Mouse (Mus musculus) ovary, postnatal 10 days (tissue): Measurements from ENCODE around the gene Rhbg.

ENCODE experiments used
- DNase-seq: peaks from one replicate; pipeline ENCODE4 v3.0.0; 2022; ENCODE audit warnings: low spot score

The Rhbg gene

DNA sequence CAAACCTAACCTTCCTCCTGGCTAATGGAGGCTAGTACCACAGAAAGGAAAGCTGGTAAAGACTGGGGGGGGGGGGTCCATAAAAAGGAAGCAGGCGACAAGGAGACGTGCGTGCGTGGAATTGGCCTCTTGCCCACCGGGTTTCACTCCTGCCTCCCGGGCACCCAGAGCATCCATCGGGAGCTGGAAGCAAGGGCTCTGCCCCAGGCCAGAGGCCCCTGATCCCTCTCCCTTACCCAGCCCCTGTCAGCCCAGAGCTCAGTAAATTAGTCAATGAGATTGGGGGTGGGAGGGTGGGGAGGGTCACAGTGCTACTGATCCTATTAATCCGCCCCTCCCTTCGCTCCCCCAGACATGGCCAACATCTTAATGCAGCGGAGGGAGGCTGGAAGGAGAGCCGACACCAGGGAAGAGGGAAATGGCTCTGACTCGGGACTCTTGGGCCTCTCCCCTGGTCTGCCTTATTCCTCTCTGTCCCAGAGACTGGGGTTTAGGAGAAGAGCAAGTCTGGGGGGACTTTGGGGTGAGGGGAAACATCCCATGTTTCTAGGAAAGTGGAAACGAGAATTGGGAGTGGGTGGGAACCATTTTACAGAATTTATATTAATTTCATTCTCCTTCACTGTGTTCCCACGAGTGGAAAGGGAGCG, 46.9 kb downstream of the Rhbg start:
- DNase-seq: no peak

GRCm38 (mm10) chr3:88206901-88207371, 47.6 kb downstream of the Rhbg start:
- DNase-seq: no peak

- no peak for DNase-seq
Measured at GRCm38 (mm10) chr3:88206500-88206899, 48.0 kb downstream of the Rhbg start.

DNA sequence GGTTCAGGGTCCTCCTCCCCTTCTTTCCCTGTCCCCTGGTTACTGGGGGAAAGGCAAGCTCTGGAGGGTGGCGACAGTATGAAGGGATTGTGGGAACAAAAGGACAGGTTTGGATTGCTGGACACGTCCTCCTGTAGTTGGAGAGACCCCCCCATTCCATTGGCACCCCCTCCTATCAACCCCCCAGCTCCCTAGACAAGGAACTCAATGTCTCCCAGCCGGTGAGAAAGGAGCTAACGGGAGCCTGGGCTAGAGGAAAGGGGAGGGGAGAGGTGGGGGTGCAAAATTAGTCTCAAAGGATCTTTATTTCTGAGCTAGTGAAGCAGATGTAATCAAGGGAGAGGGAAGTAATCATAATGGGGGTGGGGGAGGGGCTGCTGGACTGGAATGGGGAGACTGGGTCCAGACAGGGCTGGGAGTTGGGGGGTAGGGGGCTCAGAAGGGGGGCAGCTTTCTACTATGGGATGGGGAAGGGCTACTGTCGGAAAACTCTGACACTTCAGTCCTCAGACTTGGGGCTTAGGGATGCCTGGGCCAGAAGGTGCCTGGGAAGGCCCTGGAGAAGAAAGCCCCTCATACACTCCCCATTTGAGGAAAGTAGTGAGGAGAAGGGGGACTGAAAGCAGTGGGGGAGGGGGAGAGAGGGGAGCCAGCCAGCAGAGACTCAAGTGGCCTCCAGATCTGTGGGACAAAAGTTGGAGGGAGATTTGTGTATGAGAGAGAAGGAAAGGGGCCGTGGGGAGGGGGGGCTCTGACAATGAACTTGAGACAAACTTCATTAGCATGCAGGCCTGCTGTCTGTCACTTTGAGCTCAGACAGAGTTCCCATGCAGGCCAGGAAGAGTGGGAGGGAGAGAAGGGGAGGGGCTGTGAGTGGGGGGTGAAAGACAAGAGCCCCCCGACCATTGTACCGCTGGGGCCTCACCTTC, 48.7 kb downstream of the Rhbg start:
- no peak for DNase-seq

GRCm38 (mm10) chr3:88205176-88205562, 49.3 kb downstream of the Rhbg start:
- no peak for DNase-seq

GRCm38 (mm10) chr3:88204751-88205150, 49.8 kb downstream of the Rhbg start:
- no peak for DNase-seq

DNA sequence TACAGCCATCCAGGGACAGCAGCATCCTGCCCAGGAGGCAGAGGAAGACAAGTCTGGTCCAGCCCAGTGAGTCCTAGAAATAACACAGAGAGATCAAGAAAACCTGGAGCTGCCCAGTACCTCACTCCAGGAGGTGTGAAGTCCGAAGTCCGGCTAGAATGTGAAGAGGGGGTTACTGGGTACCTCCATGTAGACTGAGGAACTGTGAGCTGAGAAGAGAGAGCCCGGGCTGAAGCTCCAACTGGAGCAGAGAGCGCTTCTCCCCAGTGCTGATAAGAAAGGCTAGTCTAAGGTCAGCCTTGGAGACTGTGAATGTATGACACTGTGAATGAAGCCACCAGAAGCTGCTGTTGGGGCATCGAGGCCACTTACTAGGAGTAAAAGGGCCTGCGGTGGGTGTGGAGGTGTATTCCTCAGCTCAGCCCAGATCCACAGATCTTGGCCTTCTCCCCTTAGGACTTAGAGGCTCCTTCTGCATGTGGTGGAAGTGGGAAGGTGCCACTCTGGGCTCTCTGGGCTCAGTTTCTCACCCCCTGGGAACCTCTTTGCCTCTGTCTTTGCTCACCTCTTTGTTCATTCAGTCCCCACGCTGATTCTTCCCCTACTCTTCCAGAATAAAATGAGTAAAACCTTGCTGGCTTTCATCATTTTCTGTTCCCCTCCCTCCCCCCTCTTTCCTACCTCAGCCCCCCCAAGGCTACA, 50.4 kb downstream of the Rhbg start:
- no peak for DNase-seq

GRCm38 (mm10) chr3:88203456-88203855, 51.1 kb downstream of the Rhbg start:
- DNase-seq: no peak

DNA sequence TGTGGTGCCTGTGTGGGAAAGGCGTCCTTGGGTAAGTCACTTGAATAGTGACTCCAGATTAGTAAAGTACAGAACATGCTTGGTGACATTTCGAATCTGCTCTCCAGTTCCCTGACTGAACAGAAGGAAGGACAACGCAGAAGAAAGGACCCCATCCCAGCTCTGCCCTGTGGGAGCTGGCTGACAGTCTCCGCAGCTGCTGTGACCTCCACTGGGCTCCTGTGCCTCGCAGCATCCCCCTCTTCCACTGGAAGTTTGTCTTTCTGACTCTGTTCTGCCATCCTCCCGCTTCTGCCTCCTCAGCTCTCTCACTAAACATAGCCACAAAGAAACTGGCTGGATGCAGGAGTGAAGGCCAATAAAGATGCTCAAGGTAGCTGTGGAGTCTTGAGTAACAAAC, 51.5 kb downstream of the Rhbg start:
- DNase-seq: no peak

DNA sequence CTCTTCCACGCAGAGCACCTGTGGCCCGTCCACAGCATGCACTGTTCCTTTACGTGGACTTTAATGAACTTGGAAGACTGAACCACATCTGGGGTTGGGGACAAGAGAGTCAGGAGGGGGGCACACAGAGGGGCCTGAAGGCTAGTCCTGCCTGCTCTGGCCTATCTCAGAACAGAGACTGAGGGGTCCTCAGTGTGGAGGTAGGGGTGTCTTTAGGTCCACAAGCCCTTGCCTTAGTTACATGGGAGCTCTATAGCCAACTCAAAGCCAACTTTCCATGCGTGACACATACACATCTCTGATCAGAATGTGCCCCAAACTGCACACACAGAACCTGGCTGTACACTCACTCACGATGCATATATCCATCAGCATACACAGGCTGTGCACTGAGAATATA, 52.9 kb downstream of the Rhbg start:
- DNase-seq: no peak

GRCm38 (mm10) chr3:88200972-88201330, 53.6 kb downstream of the Rhbg start:
- DNase-seq: no peak

- no peak for DNase-seq
Measured at GRCm38 (mm10) chr3:88200161-88200971, 54.1 kb downstream of the Rhbg start.

DNA sequence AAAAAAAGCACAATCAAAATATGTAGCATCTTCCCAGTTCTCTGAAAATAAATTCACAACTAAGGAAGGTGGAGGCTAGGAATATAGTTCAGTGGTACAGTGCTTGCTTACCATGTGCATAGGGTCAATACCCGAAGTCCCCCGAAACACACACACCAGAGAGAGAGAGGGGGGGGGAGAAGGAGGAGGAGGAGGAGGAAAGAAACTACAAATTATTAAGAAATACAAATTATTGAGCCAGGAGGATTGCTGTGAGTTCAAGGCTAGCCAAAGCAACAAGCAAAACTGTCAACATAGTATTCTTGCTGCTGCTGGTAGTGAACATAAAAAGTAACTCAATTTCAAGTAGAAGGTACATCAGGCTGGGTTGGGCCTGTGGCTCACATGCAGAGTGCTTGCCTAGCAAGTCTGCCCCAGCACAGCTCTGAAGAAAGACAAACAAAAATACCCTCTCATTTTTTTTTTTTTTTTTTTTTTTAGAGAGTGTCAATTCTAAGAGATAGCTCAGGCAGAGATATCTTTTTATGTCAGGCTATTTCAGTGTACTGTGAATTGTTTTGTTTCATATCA, 54.9 kb downstream of the Rhbg start:
- DNase-seq: no peak

DNA sequence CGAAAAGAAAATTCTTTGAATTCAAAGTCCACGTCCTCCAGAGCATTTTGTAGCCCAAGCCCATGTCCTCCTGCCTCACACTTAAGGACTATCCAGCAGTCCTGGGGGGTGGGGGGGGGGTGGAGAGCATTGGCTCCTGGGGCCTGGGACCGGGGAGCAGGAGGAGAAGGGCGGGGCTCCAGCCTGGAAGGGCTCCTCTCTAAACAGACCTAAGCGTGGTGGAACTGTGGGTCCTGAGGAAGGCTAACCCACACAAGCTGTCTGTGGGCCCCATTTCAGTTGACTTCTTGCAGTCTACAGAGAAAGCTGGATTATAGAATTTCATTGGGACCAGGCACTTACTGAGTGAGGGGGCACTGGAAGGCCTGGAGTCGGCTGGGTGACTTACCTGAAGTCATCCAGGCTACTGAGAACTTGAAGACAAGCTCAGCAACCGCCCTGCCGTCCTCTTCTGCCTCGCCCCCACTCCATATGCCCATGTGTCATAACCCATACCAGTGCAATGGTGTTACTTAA, 55.9 kb downstream of the Rhbg start:
- no peak for DNase-seq

DNA sequence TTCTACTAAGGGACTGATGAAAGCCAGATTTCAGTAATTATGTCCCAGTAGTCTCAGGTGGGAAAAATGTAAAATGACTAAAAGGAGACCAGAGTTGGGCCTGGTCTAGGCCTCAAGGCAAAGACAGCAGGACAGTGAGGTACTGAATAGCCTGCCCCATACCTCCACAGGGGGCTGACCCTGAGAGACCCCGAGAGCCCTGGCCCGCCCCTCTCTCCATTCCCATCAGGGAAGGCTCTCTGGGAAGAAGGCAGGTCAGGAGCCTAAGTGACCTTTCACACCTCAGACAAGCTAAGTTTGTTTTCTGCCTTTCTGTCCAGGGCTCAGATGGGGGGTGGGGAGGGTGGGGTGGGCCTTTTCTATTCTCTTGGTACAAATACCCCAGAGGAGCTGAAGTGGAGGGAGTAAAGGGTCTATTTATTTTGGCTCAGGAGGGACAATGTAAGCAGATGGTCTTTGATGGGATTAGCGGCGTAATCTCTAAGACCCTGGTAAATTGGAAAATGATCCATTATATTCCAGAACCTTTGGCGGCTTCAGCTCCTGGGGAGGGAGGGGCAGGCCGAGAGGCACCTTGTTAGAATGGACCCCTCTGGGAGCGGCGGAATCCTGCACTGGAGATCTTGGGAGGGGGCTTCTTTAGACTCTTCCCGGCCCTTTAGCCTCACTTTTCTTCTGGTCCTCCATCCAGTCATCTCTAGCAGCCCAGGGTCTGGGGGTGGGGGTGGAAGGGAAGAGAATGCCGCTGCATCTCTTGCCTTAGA, 56.6 kb downstream of the Rhbg start:
- DNase-seq: no peak
